Mouse (Mus musculus): ENCODE measurements around the gene Ajap1.

Ajap1 gene

GRCm38 (mm10) chr4:153482459-153483338 is at the start of gene Ajap1:
Gene Ajap1, minus strand, starts transcription at chr4:153482811.
- no peak for DNase-seq

- no peak for DNase-seq
Observed at GRCm38 (mm10) chr4:153530536-153530935, 47.9 kb upstream of the Ajap1 start.

GRCm38 (mm10) chr4:153521601-153522000 is 39.0 kb upstream of the Ajap1 start:
- no peak for DNase-seq

GRCm38 (mm10) chr4:153519888-153520287 is 37.3 kb upstream of the Ajap1 start:
- no peak for DNase-seq

- no peak for DNase-seq
Observed at GRCm38 (mm10) chr4:153519289-153519688, 36.7 kb upstream of the Ajap1 start.

- DNase-seq: no peak
Observed at GRCm38 (mm10) chr4:153515786-153516185, 33.2 kb upstream of the Ajap1 start.

GRCm38 (mm10) chr4:153514071-153514470 is 31.5 kb upstream of the Ajap1 start:
- no peak for DNase-seq

- no peak for DNase-seq
Observed at GRCm38 (mm10) chr4:153511530-153511929, 28.9 kb upstream of the Ajap1 start.

- no peak for DNase-seq
Observed at GRCm38 (mm10) chr4:153501936-153502335, 19.3 kb upstream of the Ajap1 start.

GRCm38 (mm10) chr4:153492444-153492843 is 9.8 kb upstream of the Ajap1 start:
- no peak for DNase-seq

GRCm38 (mm10) chr4:153489116-153489515 is 6.5 kb upstream of the Ajap1 start:
- no peak for DNase-seq

GRCm38 (mm10) chr4:153485913-153486312 is 3.3 kb upstream of the Ajap1 start:
- no peak for DNase-seq

- DNase-seq: peak; percentile 50
Observed at GRCm38 (mm10) chr4:153484392-153484791, 1.8 kb upstream of the Ajap1 start.

- no peak for DNase-seq
Observed at GRCm38 (mm10) chr4:153481361-153482234, 1.0 kb downstream of the Ajap1 start.

GRCm38 (mm10) chr4:153480551-153481262 is 1.9 kb downstream of the Ajap1 start:
- DNase-seq: no peak

- DNase-seq: no peak
Observed at GRCm38 (mm10) chr4:153479144-153479543, 3.5 kb downstream of the Ajap1 start.

- DNase-seq: no peak
Observed at GRCm38 (mm10) chr4:153473480-153474252, 8.9 kb downstream of the Ajap1 start.

- DNase-seq: no peak
Observed at GRCm38 (mm10) chr4:153469712-153470111, 12.9 kb downstream of the Ajap1 start.

- no peak for DNase-seq
Observed at GRCm38 (mm10) chr4:153459934-153460333, 22.7 kb downstream of the Ajap1 start.

GRCm38 (mm10) chr4:153459503-153459902 is 23.1 kb downstream of the Ajap1 start:
- DNase-seq: no peak

- DNase-seq: no peak
Observed at GRCm38 (mm10) chr4:153458821-153459220, 23.8 kb downstream of the Ajap1 start.

GRCm38 (mm10) chr4:153453496-153453895 is 29.1 kb downstream of the Ajap1 start:
- no peak for DNase-seq

Measured in lung, postnatal 14 days (tissue).